Mouse (Mus musculus): ENCODE measurements around the gene Hgfac. TPM values are rescaled to one million over a fixed set of nuclear protein-coding genes. Genes with fewer than 3 reads are reported as not detected.

The Hgfac gene
- polyA plus RNA-seq, 1 experiment from 2014 or later = 5.5 TPM

DNA sequence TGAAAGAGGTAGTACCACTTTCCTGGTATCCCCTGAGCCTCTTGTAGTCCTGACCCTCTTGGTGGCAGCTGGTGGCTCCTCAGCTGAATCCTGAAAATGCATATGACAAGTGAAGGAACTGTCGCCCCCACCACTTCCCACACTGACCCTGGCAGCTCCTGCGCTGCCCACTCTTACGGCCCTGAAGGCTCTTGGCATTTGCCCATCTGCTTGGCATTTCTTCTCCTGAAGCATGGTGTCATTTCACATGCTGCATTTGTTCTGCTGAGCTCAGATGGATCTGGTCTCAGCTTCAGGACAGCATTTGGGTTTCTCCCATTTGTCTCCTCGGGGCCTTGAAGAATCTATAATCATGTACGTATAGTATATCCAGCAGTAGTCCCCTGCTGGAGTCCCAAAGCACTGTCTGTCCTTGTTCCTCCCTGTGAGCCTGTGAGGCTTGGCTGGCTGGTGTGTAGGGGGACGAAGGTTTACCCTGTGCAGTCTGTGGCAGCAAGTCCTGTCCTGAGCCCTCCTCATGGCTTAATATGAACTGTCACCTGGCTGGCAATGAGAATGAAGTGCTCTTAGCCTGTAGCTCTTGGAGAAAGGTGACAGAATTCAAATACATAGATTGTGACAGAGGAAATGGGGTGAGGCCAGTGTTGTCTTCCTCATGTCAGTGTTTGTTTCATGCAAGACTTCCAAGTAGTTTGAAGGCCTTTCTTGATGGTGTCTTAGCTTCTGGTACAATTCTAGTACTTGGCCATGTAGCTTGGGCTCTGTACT lies 30.0 kb upstream of the Hgfac start:
- ChIA-PET POLR2A (interaction anchor here (1.2 to 1.4 kb wide), 2 partner anchors 8 to 18 kb away, joined by 3 to 5 read pairs; no protein-coding TSS in a partner anchor), CTCF (interaction anchor here (1.1 kb wide), 1 partner anchor 21 kb away, joined by 3 read pairs; no protein-coding TSS in a partner anchor)
- ATAC-seq = no peak
- in situ Hi-C loops (cut with MboI; ENCODE audit: low pct_unique_long_range_greater_than_20kb) = no loop called here
- no peak for TF ChIP-seq CTCF (IDR thresholded peaks at IDR 0.05)
- no peaks in the 10 kb centered on the region for H3K27me3 ChIP-seq
- DNase-seq (ENCODE audit: low read depth, low spot score) = no peak

DNA sequence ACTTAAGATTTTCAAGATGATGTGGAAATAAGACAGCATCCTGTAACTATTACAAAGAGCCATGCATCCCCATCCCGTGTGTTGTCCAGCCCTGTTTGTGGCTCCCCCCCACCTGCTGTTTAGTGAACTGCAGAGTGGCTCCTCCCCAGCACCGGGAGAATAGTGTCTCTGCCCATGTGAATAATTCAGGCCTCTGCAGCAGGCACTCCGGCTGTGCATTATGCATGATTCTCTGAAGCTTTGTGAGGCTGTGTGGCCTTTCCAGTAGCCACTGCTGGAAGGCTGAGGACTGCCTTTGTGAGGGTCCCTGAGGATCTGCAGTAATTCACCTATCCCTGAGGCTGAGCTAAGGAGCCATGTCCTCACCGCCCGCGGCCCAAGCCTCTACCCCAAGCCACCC lies 27.3 kb upstream of the Hgfac start:
- ATAC-seq = no peak
- H3K27me3 ChIP-seq = no peaks in the 10 kb centered on the region
- no peak for TF ChIP-seq CTCF (IDR thresholded peaks at IDR 0.05)
- in situ Hi-C loops (cut with MboI; ENCODE audit: low pct_unique_long_range_greater_than_20kb) = no loop called here
- DNase-seq (ENCODE audit: low read depth, low spot score) = no peak
- ChIA-PET CTCF (no interaction called here), POLR2A (no interaction called here)

DNA sequence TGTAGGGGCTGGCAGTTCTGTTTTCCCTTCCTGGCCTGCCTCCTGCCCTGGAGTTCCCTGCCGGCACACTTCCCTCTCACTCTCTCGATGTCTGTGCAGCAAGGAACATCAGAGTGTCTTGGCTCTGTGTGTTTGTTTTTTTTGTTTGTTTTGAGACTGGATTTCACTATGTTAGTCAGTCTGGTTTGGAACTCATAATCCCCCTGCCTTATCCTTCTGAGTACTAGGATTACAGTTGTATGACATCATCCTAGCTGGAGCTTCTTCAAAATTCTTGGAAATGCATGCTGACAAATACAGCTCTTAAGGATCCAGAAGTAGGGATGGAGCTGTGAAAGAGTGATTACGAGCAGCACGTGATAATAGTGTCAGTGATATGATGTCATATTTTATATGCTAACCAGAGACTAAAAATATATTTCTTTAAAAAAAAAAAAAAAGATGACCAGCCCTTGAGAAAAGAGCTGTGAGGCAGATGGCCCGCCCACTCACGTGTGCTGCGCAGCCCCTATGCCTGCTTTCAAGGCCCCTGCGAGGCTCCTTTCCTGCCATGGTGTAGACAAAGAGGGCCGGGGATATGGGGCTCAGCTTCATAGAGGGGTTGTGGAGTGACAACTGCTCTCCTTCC lies 21.5 kb upstream of the Hgfac start:
- ATAC-seq (peak; percentile 55), DNase-seq (ENCODE audit: low read depth, low spot score) (peak; percentile 75)
- ChIA-PET CTCF (interaction anchor here (1.2 to 3.8 kb wide), 7 partner anchors 10 to 106 kb away, joined by 3 to 17 read pairs (median 4); partner anchors contain the start of gene Hgfac), POLR2A (interaction anchor here (0.6 to 1.5 kb wide), 3 partner anchors 8 to 1483 kb away, joined by 3 read pairs; no protein-coding TSS in a partner anchor)
- no peak for TF ChIP-seq CTCF (IDR thresholded peaks at IDR 0.05)
- no peaks in the 10 kb centered on the region for H3K27me3 ChIP-seq
- in situ Hi-C loops (cut with MboI; ENCODE audit: low pct_unique_long_range_greater_than_20kb) = loop anchor here (5.0 kb wide), 1 partner anchor 32 kb away; no protein-coding TSS in a partner anchor

DNA sequence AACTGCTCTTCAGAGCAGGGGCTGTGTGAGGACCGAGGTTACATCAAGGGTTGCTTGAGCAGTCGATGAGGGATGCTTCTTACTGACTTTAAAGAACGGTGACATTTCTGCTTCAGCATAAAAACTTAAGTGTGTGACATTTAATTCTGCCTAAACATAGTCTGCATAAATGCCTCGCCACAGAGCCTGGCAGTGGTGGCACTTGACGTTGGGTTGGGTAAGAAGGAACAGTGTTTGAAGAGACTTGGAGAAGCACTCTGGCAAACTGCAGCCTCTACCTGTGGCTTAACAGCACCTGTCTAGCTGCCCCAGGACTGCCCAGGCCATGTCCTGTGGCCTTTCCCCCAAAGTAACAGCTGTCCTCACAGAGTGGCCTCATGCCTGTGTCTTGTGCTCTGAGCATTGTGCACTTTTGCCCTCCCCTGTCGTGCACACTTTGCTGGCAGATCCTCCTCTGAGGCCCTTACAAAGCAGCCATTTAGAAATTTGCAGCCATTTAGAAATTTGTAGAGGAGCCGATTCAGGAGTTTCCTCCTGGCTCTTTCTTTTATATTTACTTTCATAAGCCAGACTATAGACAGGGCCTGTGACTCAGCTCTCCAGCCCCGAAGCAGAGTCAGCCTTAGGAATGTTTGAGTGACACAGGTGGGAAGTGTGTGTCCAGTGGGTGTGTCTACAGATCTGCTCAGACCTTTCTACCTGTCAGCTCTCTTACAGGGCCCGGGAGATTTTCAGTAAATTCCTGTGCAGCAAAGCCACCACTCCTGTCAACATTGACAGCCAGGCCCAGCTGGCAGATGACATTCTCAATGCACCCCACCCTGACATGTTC lies 20.7 kb upstream of the Hgfac start:
- no peak for DNase-seq (ENCODE audit: low read depth, low spot score)
- POLR2A ChIA-PET = interaction anchor here (0.7 to 1.5 kb wide), 3 partner anchors 9 to 84 kb away, joined by 3 to 5 read pairs (median 3); no protein-coding TSS in a partner anchor
- no peak for ATAC-seq
- H3K27me3 ChIP-seq = no peaks in the 10 kb centered on the region
- TF ChIP-seq CTCF (IDR thresholded peaks at IDR 0.05) = no peak
- CTCF ChIA-PET = interaction anchor here (1.0 to 3.8 kb wide), 4 partner anchors 13 to 105 kb away, joined by 3 to 17 read pairs (median 6); no protein-coding TSS in a partner anchor
- in situ Hi-C loops (cut with MboI; ENCODE audit: low pct_unique_long_range_greater_than_20kb) = loop anchor here (5.0 kb wide), 1 partner anchor 33 kb away; no protein-coding TSS in a partner anchor

DNA sequence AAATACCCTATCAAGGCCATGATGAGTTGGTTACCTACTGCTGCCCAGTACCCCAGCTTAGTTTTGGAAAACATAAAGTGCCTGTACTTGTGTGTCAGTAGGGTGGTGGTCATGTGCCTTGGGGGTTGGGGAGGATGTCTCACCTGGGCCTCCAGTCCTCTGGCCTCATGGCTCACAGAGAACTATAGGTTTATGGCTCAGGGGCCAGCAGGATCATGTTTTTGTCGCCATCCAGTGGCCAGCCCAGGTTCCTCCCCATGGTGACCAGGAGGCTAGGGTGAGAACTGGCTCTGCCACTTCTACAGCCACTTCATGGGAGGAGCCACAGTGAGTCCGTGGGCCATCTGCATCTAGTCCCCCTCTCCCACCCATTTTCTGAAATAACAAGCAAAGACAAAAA lies 16.3 kb upstream of the Hgfac start:
- TF ChIP-seq CTCF (IDR thresholded peaks at IDR 0.05) = no peak
- ChIA-PET POLR2A (no interaction called here), CTCF (interaction anchor here (0.9 to 1.5 kb wide), 3 partner anchors 16 to 93 kb away, joined by 3 to 4 read pairs (median 3); partner anchors contain the start of gene Hgfac)
- in situ Hi-C loops (cut with MboI; ENCODE audit: low pct_unique_long_range_greater_than_20kb) = loop anchor here (5.0 kb wide), 1 partner anchor 38 kb away; no protein-coding TSS in a partner anchor
- ATAC-seq (no peak), DNase-seq (ENCODE audit: low read depth, low spot score) (no peak)
- no peaks in the 10 kb centered on the region for H3K27me3 ChIP-seq

DNA sequence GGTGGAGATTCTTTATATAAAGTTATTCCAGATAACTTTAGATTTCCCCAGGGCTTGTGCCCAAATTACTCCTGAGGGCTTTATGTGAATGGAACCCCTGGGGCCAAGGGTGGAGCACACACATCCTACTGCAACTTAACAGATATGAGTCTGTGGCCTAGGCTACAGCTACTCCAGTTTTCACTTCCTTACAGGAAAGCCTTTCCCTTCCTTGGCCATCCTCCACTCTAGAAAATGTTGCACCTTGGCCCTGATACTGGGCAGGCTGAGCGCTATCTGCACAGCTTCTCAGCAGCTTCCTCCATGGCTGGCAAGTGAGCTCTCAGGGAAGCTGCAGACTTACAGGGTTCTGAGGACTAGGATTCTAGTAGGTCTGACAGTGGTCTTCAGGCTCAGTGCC lies 12.0 kb upstream of the Hgfac start:
- DNase-seq (ENCODE audit: low read depth, low spot score) (no peak), ATAC-seq (no peak)
- TF ChIP-seq CTCF (IDR thresholded peaks at IDR 0.05) = no peak
- H3K27me3 ChIP-seq = no peaks in the 10 kb centered on the region
- ChIA-PET POLR2A (no interaction called here), CTCF (no interaction called here)
- in situ Hi-C loops (cut with MboI; ENCODE audit: low pct_unique_long_range_greater_than_20kb) = no loop called here

DNA sequence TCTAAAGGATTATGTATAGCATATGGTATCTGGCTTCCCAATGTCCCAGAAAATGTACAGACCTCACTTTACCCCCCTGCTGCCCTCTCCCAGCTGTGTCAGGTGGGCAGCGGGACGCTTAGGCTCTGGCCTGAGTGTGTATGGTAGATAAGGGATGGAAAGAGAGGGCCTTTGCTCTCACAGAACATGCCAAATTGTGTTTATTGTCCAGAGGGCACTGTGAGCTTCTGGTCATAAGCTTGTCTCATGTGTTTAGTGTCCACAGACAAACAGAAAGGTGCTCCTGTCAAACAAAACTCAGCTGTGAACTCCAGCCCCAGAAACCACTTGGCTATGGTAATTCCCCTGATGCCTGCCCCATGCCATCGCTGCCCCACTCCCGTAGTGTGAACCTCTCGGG lies 11.6 kb upstream of the Hgfac start:
- in situ Hi-C loops (cut with MboI; ENCODE audit: low pct_unique_long_range_greater_than_20kb) = no loop called here
- no peak for DNase-seq (ENCODE audit: low read depth, low spot score)
- no peaks in the 10 kb centered on the region for H3K27me3 ChIP-seq
- ATAC-seq = no peak
- TF ChIP-seq CTCF (IDR thresholded peaks at IDR 0.05) = no peak
- POLR2A ChIA-PET = no interaction called here
- CTCF ChIA-PET = interaction anchor here (1.5 kb wide), 1 partner anchor 10 kb away, joined by 3 read pairs; no protein-coding TSS in a partner anchor

DNA sequence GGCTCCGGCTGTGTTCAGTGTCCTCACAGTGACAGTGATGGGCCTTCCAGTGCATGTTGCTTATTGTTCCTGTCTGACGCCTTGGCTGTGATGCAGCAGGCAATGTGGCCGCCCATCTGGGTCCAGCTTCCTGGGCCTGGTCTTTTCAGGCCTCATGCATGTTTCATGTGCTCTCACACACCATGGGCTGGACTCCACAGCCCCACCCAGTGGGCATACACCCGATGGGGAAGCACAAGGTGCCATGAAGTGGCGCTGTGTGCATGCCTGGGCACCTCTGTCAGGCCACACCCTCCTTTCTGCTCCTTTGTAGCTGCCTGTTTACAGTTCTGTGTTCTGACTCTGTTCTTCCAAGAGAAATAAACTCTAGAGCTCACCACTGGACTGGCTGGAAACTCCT lies 8.2 kb upstream of the Hgfac start:
- in situ Hi-C loops (cut with MboI; ENCODE audit: low pct_unique_long_range_greater_than_20kb) = no loop called here
- TF ChIP-seq CTCF (IDR thresholded peaks at IDR 0.05) = no peak

DNA sequence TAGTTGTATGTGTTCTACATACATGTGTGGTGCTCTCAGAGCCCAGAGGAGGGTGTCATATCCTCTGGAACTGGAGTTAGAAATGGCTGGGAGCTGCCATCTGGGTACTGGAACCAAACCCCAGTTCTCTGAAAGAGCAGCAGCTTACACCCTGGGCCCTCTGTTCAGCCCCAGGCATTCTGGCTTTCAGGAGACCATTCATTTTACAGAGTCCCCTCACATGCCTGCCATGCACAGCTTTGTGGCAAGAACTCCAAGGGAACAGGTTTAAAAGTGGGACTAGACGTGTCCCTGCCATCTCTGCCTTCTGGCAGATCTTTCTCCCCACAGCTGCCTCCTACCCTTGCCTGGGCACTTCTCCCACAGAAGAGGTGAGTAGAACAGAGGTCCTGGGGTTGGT lies 7.7 kb upstream of the Hgfac start:
- in situ Hi-C loops (cut with MboI; ENCODE audit: low pct_unique_long_range_greater_than_20kb) = no loop called here
- DNase-seq (ENCODE audit: low read depth, low spot score) (no peak), ATAC-seq (no peak)
- no peaks in the 10 kb centered on the region for H3K27me3 ChIP-seq
- ChIA-PET POLR2A (no interaction called here), CTCF (interaction anchor here (1.1 kb wide), 1 partner anchor 118 kb away, joined by 3 read pairs; no protein-coding TSS in a partner anchor)
- no peak for TF ChIP-seq CTCF (IDR thresholded peaks at IDR 0.05)

More for the DNA sequence above, 8.2 kb upstream of the Hgfac start:
- DNase-seq (ENCODE audit: low read depth, low spot score) (no peak), ATAC-seq (no peak)
- ChIA-PET CTCF (interaction anchor here (1.1 kb wide), 2 partner anchors 22 to 118 kb away, joined by 3 read pairs; no protein-coding TSS in a partner anchor), POLR2A (no interaction called here)
- H3K27me3 ChIP-seq = no peaks in the 10 kb centered on the region

DNA sequence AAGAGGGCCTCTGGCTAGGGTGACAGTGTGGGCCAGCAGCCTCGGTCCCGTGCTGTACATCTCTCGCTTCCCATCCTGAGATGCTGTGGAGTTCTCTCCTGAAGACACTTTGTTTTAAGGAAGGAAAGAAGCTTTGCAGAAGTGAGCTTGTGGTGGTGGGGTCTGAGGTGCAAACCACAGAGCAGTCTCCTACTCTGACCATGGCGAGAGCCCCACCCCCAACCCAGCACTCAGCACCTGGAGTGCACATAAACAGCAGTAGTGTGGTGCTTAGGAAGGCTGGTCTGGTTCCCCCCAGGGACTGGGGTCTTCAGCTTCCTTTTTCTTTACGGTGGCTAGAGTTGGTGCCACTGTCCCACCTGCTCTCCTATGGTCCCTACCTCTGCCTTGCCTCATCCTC lies 6.2 kb upstream of the Hgfac start:
- no peak for DNase-seq (ENCODE audit: low read depth, low spot score)
- in situ Hi-C loops (cut with MboI; ENCODE audit: low pct_unique_long_range_greater_than_20kb) = no loop called here
- no peaks in the 10 kb centered on the region for H3K27me3 ChIP-seq
- TF ChIP-seq CTCF (IDR thresholded peaks at IDR 0.05) = no peak
- ATAC-seq = no peak
- ChIA-PET CTCF (interaction anchor here (1.2 kb wide), 1 partner anchor 41 kb away, joined by 3 read pairs; no protein-coding TSS in a partner anchor), POLR2A (interaction anchor here (1.0 kb wide), 1 partner anchor 16 kb away, joined by 3 read pairs; no protein-coding TSS in a partner anchor)
